Comparison of ENCODE assay signal across 14 mouse cellular contexts in genomic region chr16:25727957-25728506, GRCm38 (mm10). TPM values are rescaled to one million over a fixed set of nuclear protein-coding genes. Genes with fewer than 3 reads are reported as not detected.
A peak's percentile ranks its signal among the peaks of the same experiment; 100 is the strongest.
DNase-seq lines count a peak whose midpoint lies in the region; ATAC-seq and TF ChIP-seq lines count a peak whose summit lies in the region.
"Had no signal": no experiment of that assay in that cellular context is flagged by ENCODE, and none has a peak within 500 bp of the region (broad histone marks: within the 10 kb centered on the region; RNA-seq: fewer than 3 reads in every experiment).

No protein-coding gene starts in this region.

- H3K27me3 ChIP-seq in heart, adult 2 months (ENCODE audit: control insufficient read depth, insufficient read depth, low read length), result no peaks in the 10 kb centered on the region
- H3K27me3 ChIP-seq in heart, embryonic 12.5 days (replicated peaks), result no peaks in the 10 kb centered on the region
- no peaks in the 10 kb centered on the region for H3K27me3 ChIP-seq in kidney, embryonic 16.5 days (ENCODE audit: insufficient read depth, low read length)
- H3K27me3 ChIP-seq: forebrain, embryonic 13.5 days; heart, embryonic 15.5 days; limb, embryonic 15.5 days; neural tube, embryonic 13.5 days had no signal

- DNase-seq in heart, adult 2 months, result peak; percentile 26 to 34
- peak; percentile 23 to 24 for DNase-seq in gastrocnemius, postnatal 36 days
- DNase-seq in lung, postnatal 36 days, result peak; percentile 46
- no peak for DNase-seq in left cerebral cortex, postnatal 25 days (ENCODE audit: low spot score in 2 of 2)
- no peak for DNase-seq in retina, postnatal 1 day
- DNase-seq in cerebellum, postnatal 10 days, result no peak

- no peaks in the 10 kb centered on the region for H3K79me2 ChIP-seq in heart, adult 2 months (replicated peaks; ENCODE audit: control insufficient read depth, insufficient read depth, low read length)

- H3K4me1 ChIP-seq in heart, adult 2 months (ENCODE audit: control insufficient read depth, insufficient read depth, low read length), result peaks cover 2% of the 10 kb centered on the region; the same call in 1 of the 2 replicates
- H3K4me1 ChIP-seq in heart, embryonic 12.5 days (replicated peaks), result no peaks in the 10 kb centered on the region
- H3K4me1 ChIP-seq in kidney, embryonic 16.5 days (ENCODE audit: insufficient read depth, low read length), result no peaks in the 10 kb centered on the region
- H3K4me1 ChIP-seq: heart, embryonic 15.5 days; limb, embryonic 15.5 days; midbrain, embryonic 10.5 days; neural tube, embryonic 13.5 days had no signal

- no peak overlapping the region for H3K4me3 ChIP-seq in heart, adult 2 months
- H3K4me3 ChIP-seq in heart, embryonic 12.5 days, result no peak overlapping the region
- H3K4me3 ChIP-seq in kidney, embryonic 16.5 days (ENCODE audit: low read length), result no peak overlapping the region
- H3K4me3 ChIP-seq: forebrain, embryonic 13.5 days; heart, embryonic 15.5 days; limb, embryonic 15.5 days; midbrain, embryonic 10.5 days; neural tube, embryonic 13.5 days had no signal

- H3K36me3 ChIP-seq in heart, adult 2 months (ENCODE audit: control insufficient read depth, insufficient read depth, low read length), result no peaks in the 10 kb centered on the region
- H3K36me3 ChIP-seq in heart, embryonic 12.5 days, result no peaks in the 10 kb centered on the region
- no peaks in the 10 kb centered on the region for H3K36me3 ChIP-seq in kidney, embryonic 16.5 days (ENCODE audit: insufficient read depth, low read length)
- H3K36me3 ChIP-seq: heart, embryonic 15.5 days; limb, embryonic 15.5 days; midbrain, embryonic 10.5 days; neural tube, embryonic 13.5 days had no signal

- H3K9me3 ChIP-seq in heart, embryonic 12.5 days (replicated peaks), result no peaks in the 10 kb centered on the region
- no peaks in the 10 kb centered on the region for H3K9me3 ChIP-seq in kidney, embryonic 16.5 days (ENCODE audit: low read length)
- H3K9me3 ChIP-seq: forebrain, embryonic 13.5 days; heart, embryonic 15.5 days; limb, embryonic 15.5 days; midbrain, embryonic 10.5 days; neural tube, embryonic 13.5 days had no signal

- no peak for ATAC-seq in heart, embryonic 12.5 days (ENCODE audit: insufficient number of reproducible peaks, low FRiP score)
- ATAC-seq in kidney, embryonic 16.5 days (ENCODE audit: low FRiP score, low TSS enrichment), result peak; percentile 76
- ATAC-seq: forebrain, embryonic 13.5 days had no signal

- H3K4me2 ChIP-seq in heart, embryonic 12.5 days, result no peak overlapping the region
- H3K4me2 ChIP-seq in kidney, embryonic 16.5 days (replicated peaks; ENCODE audit: low read depth, low read length), result no peak overlapping the region
- H3K4me2 ChIP-seq: forebrain, embryonic 13.5 days; heart, embryonic 15.5 days; limb, embryonic 15.5 days; neural tube, embryonic 13.5 days had no signal

- TF ChIP-seq POLR2A in heart, adult 2 months (IDR thresholded peaks at IDR 0.05; ENCODE audit: insufficient read depth, low read depth, low read length), result no peak

- TF ChIP-seq CTCF in heart, adult 2 months (IDR thresholded peaks at IDR 0.05), result no peak

- intact Hi-C loops in heart, adult 2 months (cut with DNase I), result no loop called here
- intact Hi-C loops in gastrocnemius, postnatal 36 days (cut with DNase I), result no loop called here
- intact Hi-C loops in left cerebral cortex, postnatal 25 days (cut with DNase I), result no loop called here

- no peak overlapping the region for H3K9ac ChIP-seq in heart, adult 2 months (ENCODE audit: low read depth, low read length)
- H3K9ac ChIP-seq in heart, embryonic 12.5 days, result no peak overlapping the region
- no peak overlapping the region for H3K9ac ChIP-seq in kidney, embryonic 16.5 days (replicated peaks; ENCODE audit: low read length)
- H3K9ac ChIP-seq: forebrain, embryonic 13.5 days; heart, embryonic 15.5 days; limb, embryonic 15.5 days; neural tube, embryonic 13.5 days had no signal

- H3K27ac ChIP-seq in heart, adult 2 months, result no peak overlapping the region
- H3K27ac ChIP-seq in heart, embryonic 12.5 days (ENCODE audit: poor library complexity, severe bottlenecking), result no peak overlapping the region
- H3K27ac ChIP-seq in kidney, embryonic 16.5 days (ENCODE audit: low read length), result no peak overlapping the region
- H3K27ac ChIP-seq: forebrain, embryonic 13.5 days; heart, embryonic 15.5 days; limb, embryonic 15.5 days; midbrain, embryonic 10.5 days; neural tube, embryonic 13.5 days had no signal

- TF ChIP-seq EP300 in heart, adult 2 months (IDR thresholded peaks at IDR 0.05; ENCODE audit: insufficient read depth, low read depth, low read length), result no peak

- 40% methylated on average over 7 of the region's 7 CpGs for WGBS in heart, adult 2 months
- WGBS in heart, embryonic 12.5 days, result 59% methylated on average over 7 of the region's 7 CpGs
- WGBS in kidney, embryonic 16.5 days, result 16% methylated on average over 7 of the region's 7 CpGs

RNA-seq across cellular contexts. Expression of gene Trp63, which starts 44.5 kb away (rescaled TPM):
- under 1 TPM; 0.41 to 0.63 TPM for total RNA-seq in heart, adult 2 months (2021)
- polyA plus RNA-seq in heart, adult 2 months (2012; rRNA removed), result 0.97 and 1.1 TPM in 2 replicates
- 0.37 and 0.40 TPM in 2 replicates for polyA plus RNA-seq in heart, embryonic 12.5 days (2016; fragmentation: Nextera tagmentation; extraction: Ambion mirVana)
- 1 to 10 TPM; 5.1 to 8.7 TPM for total RNA-seq in gastrocnemius, postnatal 36 days (2021)
- 1.2 and 1.5 TPM in 2 replicates for polyA plus RNA-seq in kidney, embryonic 16.5 days (2015; fragmentation: Nextera tagmentation; extraction: Ambion mirVana)
- total RNA-seq in left cerebral cortex, postnatal 25 days (2021), result under 1 TPM; 0.73 to 0.78 TPM
- total RNA-seq: common myeloid progenitor, adult 5-6 weeks had no signal

Comparison
In these comparisons a context has a peak if more than half of its experiments do, and no peak if none do; other contexts are left out.
1. DNase-seq: peak in heart, adult 2 months (2 of 2), gastrocnemius, postnatal 36 days (2 of 2) and lung, postnatal 36 days (single experiment); none in left cerebral cortex, postnatal 25 days (0 of 2), retina, postnatal 1 day (single experiment) and cerebellum, postnatal 10 days (0 of 2).